Mouse (Mus musculus) right cerebral cortex, adult 18-20 months (tissue): ENCODE results near the gene Ephb2.

Experiments
- DNase-seq: peaks from one replicate; pipeline ENCODE4 v3.0.0; 2022; ENCODE audit warnings: mixed read lengths

Ephb2 gene

DNA sequence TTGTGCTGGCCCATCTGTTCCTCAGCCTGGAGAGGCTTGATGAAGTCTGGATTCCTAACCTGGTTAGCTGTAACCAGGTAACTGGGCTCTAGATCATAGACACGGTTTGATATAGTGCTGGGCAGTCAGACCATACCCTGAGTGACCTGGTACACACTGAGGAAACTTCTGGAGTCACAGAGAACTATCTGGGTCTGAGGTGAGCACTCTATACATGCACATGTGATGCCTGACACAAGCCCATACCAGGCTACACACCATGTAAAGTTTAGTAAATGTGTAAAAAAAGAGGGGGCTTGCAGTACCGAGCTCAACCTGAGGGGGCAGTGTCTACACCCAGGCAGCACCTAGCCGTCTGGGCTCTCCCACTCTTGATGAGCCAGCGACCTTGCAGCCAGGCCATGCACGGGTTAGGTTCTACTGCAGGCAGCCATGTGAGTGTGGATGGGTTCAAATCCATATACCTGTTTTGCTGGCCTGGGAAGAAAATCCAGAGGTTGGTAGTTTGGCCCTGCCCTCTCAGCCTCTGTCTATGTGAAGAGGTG is 139.3 kb downstream of the Ephb2 start:
- DNase-seq: peak; percentile 33

DNA sequence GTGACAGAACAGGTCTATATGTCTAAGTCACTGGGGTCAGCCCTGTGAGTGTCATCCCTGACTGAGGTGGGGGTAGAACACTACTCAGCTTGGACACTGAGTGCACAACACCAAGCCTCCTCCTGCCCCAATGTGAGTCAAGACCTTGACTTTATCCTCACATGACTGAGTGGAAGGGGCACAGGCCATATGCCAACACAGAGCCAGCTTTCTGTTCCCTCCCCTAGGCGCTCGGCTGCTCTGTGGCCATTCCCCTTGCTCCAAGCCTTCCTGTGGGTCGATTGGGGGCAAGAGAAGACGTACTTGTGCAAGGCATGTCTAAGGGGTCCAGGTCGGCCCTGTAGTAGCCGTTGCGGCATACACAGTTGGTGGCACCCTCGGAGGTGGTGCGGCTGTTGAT is 140.1 kb downstream of the Ephb2 start:
- no peak for DNase-seq

DNA sequence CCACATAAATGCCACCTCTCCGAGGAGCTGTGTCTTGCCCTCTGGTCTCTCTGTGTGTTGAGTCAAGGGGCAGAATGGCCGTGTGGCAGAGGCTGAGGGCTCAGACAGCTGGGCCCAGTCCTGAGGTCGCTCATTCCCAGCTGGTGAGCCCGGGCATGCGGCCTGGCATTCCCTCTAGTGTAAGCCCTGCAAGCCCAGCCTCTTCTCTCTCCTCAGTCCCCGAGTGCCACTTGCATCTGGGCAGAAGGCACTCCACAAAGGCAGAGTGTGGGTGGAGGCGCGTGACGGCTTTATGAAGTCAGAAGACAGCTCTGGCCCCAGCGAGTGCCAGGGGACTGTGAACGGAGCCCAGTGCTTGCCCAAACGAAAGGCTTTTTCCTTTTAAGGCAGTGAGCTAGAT is 145.8 kb downstream of the Ephb2 start:
- DNase-seq: peak; percentile 82

DNA sequence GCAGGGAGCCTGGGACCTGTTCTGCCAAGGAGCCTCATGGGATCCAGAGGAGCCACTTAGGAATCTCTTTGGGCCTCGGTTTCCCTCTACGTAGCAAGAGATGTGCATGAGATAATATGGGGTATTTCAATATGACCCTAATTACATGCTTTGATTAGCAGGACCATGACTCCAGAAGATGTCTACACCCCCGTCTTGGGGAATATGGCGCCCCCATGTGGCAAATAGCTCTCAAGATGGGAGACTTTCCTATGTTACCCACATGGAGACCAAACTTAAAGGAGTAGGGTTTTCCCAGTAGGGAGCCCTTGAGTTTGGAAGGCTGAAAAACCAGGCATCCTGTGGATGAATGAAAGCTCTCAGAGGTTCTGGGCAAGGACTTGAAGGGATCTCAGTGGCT is 147.7 kb downstream of the Ephb2 start:
- no peak for DNase-seq

DNA sequence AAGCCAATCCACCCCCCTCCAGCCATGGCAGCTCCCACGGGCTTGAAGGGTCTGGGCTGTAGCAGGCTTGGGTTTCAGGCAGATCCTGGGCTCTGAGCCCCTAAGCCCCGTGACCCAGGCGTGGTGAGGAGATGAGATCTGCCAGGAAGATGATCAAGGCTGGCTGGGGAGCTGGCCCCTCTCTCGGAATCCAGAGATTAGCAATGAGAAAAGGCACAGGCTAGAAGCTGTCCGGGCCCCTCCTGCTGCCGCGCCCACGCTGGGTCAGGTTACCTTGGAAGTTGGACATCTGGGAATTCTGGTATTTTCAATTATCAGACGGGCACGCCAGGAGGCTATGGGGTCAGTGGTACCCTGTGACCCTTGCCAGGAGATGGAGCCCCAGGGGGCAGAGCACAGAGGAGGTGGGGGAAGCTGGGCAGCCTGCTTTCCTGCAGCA is 150.3 kb downstream of the Ephb2 start:
- no peak for DNase-seq

DNA sequence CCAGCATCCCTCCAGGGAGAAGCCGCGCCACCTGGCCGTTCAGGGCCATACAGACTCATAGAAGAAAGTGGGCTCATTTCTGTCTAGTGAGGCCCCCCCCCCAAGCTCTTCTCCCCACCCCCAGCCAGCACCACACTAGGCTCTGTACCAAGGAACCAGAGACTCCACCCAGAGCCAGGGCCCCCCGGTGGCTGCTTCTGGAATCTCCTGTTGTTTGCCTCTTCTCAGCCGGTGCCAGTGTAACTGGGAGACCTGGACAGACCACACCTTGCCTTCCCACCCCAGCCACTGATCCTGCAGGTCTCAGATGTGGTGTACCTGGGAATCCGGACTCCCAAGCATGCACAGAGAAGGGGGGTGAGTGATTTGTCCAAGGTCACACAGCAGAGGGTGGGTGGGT is 151.3 kb downstream of the Ephb2 start:
- no peak for DNase-seq

DNA sequence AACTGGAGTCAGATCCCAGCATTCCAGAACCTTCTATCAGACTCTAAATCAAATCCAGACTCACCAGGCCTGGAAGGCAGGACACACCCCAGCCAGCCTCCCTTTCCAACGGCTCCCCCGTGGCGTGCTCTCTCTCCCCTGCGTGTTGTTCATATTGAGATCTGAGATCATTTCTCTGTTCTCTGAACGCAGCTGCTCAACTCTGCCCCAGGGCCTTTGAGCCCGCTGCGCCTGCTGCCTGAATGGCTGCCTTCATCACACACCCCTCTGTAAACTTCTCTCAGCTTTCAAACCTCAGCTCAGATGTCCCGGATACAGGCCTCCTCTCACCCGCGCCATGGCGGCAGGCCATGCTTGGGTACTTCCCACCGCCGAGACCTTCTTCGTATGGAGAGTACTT is 155.1 kb downstream of the Ephb2 start:
- no peak for DNase-seq

DNA sequence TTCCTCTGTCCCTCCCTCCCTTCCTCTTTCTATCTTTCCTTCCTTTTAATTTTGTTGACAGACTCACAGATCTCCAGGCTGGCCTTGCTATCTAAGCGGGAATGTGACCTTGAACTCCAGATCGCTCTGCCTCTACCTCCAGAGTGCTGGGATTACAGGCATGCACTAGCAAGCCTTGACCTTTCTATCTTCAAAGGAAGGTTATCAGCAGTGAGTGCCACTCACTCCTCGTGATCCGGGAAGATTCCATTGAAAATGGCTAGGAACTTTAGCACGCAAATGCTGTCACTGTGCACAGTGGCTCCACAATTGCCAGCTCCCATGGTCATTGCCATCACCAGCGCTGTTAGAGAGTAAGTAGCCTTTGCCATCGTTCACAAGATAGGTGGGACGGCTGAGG is 156.6 kb downstream of the Ephb2 start:
- DNase-seq: no peak

DNA sequence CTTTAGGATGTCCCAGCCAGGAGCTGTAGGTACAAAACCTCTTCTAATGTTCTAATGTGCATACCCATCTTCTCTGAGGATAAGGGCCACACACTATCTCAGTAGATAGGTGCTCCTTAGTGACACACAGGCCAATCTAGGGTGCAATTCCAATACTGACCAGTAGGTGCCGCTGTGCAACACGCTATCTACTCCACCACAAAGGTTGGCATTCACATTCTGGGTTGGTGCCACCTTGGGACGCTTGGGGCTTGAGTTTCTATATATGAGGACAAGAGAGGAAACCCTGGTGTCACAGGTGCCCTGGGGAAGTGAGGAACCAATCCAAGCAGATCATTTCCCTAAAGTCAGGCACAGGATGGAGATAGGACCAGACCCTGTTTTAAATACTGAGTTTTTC is 157.3 kb downstream of the Ephb2 start:
- DNase-seq: peak; percentile 82

DNA sequence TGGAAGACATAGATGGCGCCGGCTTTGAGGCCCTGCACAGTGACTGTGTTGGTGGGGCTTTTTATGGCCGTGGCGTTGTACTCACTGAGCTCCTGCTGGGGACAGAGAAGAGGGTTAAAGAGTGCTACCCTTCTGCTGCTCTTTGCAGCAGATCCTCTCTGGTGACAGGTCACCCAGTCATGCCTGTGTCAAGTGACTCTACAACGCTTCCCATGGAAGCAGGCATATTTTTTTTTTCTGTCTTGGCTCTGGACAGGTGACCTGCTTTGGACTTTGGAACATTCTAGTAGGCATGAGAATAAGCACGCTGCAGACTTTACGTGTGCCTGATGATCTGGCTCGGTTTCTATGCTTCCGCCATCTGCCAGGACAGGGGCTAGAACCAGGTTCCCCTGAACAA is 160.3 kb downstream of the Ephb2 start:
- DNase-seq: no peak

DNA sequence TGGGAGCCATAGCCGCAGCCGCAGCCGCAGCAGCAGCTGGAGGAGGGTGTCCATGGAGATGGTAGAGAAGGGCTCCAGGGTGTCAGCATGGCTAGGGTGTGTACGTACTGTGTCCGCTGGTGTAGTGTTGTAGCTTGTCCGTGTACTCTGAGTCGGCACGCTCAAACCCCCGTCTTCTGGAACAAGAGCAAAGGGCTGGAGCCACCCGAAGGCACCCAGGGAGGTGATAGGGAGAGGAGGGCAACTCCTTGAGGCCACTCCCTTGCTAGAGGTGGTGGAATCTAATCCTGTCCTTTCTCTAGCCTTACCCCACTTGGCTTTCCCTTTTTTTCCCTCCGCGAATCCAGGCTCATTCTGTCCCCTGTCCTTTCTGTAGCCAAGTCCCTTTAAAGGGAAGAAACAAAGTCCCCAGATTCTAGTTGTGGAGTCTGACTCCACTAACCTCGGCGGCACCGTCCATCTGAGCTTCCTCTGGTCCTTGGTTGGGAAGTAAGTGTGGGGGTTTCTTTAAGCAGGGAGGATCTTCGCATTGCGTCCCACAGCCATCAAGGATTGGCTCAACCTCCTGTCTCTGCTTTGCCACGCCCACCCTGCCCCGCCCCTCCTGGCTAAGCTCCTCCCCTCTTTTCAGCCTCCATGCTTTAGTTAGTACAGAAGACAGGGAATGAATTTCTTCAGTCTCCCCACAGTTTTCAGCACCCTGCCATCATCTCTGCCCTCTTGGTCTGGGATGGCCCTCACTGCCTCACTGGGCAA is 163.3 kb downstream of the Ephb2 start:
- no peak for DNase-seq

DNA sequence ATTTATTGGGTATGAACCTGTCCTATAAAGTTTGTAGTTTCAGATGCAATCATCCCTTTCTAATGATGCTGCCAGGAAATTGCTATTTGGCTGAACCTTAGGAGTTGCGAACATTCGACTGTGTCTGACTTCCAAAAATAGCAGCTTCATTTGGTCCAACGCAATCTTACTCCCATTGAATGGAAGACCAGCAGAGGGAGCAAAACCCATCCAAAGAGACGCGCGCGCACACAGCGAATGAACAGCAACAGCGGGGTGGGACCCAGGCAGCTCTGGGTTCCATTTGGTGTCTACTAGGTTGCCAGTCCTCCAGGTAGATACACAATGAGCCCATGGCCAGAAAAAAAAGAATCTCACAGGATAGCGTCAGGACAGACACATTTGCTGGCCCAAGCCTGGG is 168.0 kb downstream of the Ephb2 start:
- DNase-seq: no peak

DNA sequence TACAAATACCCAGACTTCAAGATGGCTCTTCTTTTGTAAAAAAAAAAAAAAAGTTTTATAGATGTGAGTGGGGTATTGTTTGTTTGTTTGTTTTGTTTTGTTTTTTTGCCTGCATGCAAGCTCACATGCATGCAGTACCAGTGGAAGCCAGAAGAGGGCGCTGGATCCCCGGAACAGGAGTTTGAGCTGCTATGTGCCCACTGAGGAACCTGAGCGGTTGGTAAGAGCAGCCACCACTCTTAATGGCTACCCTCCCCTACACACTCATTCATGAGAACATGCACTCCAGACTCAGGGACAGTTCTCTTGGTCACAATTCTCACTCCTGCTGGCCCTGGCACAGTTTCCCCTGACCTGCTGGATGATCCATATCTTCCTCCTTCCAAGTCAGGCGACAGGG is 169.8 kb downstream of the Ephb2 start:
- DNase-seq: no peak

DNA sequence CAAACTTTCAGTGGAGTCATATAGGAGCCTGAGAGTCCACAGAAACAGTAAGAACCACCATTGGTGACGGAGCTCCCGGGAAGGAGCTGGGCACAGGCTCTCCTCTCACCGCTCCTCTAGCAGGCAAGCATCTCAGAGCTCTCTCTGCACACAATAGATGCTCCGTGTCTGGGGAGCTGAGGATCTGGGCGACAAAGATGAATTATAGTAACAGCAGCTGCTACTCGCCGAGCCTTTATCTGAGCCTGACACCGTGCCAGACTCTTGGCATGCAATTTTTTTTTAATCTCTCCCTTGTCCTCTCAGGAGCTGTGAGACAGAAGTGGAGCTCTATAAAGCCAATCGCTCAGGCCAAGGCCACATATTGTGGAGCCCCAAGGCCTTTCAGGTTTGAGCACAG is 170.7 kb downstream of the Ephb2 start:
- peak; percentile 54 for DNase-seq

DNA sequence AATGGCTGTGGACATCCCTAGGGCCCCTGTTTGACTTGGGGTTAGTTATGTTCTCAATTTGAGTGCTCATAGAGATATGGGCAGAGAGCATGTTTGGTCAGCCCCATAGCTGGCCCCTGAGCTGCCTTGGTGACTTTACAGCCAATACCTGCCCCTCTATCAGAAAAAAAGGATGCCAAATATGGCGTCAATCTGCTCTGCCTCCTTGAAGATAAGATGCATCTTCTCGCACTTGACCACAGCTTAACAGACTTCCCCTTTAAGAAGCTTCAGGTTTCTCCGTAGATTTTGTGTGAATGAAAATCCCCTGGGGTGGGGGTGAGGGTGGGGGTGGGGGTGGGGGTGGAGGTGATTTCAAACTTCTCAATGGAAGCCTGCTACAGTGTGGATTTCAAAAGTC is 177.9 kb downstream of the Ephb2 start:
- DNase-seq: no peak

DNA sequence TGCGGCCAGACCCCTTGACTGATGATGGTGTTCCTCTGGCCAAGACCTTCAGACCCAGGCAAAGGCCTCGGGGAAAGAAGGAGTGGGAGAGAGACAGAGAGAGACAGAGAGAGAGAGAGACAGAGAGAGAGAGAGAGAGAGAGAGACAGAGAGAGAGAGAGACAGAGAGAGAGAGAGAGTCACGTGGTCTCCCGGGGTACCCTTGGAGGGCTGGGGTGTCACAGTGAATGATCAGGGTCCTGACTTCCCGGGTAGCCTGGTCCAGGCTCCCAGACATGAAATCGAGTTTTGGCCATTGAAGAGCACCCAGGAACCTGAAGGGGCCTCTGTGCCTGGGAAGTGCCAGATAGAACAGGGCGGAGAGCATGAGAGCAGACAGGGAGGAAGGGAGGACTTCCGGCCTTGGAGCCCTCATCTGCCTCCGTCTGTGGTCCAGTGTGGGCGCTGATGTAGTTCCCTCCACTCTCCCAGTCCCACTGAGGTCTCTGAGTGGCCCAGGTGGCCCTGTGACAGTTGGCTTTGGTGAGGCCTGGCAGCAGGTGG is 182.0 kb downstream of the Ephb2 start:
- no peak for DNase-seq

DNA sequence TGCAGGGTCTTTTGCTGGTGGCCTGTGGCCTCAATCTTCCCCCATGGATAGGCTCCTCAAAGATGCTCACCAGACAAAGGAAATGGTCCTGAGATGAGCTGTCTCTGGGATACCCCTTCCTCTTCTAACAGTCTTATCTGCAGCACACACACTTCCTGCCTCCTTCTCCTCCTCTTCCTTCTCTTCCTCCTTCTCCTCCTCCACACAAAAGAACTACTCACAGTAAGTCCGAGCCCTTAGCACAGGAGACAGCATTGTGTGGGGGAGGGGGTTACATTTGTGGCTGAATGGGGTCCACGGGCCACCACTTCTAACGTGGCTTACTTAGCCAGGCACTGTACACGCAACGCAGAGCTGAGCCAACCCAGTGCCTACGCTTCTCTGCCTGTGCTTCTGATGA is 182.8 kb downstream of the Ephb2 start:
- no peak for DNase-seq

DNA sequence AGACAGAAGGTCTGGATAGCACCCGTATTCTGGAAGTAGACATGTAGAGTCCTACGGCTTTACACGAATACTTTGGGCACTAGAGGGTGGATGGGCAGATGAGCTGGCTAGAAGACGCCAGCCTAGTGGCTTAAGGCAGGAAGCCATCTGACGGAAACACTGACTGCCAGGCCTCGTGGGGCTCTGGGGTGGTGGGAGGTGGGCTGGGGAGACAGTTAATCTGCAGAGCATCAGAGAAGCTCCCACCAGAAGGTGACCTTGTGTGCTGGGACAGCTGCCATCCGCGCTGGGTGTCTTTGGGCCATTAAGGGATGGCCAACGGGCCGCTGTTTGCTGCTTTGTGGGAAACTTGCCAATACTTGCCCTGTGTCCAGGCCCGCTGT is 183.3 kb downstream of the Ephb2 start:
- DNase-seq: no peak

DNA sequence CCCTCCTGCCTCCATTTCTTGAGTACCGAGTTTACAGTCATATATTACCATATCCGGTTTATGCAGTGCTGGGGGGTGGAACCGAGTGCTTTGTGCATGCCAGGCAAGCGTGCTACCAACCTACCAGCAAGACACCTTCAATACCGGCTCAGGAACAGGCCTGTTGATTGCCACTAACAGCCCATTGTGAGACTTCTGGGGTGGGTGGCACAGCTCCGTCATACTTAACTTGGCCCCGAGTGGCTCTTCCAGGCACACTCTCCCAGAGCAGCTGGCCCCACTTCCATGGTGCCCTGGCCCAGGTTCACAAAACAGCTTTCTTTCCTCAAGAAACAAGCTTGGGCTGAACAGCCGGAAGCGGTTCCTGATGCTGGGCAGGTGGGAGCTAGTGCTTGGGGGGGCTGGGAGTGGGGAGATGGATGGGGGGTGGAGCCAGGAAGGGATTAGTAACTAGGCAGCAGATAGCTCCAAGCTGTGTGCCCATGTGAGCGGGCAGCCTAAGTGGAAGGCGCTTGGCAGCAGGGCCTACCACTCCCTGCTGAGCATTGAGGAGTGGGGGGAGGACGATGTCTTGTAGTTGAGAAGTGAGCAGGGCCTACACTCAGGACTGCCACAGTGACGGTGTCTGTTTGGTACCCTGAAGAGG is 183.8 kb downstream of the Ephb2 start:
- no peak for DNase-seq

DNA sequence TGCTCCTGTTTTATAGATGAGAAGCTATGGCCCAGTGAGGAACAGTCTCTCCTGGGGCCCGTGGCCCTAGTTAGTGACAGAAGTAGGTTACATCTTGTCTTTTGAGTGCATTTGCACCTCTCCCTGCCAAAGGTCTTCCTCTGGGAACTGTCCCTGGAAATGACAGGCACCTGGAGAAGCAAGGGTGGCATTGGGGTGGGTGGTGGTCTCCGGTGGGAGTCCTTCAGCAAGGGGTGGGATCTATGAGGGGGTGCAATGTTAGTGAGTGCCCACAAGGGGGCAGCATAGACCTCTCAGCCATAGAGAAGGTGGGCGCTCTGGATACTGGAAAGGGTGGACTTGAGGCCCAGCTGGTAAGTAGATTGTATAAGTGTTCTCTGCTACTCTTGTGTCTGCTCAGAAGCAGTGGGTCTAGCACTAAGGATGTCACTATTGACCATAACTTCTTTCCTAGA is 184.4 kb downstream of the Ephb2 start:
- DNase-seq: no peak

DNA sequence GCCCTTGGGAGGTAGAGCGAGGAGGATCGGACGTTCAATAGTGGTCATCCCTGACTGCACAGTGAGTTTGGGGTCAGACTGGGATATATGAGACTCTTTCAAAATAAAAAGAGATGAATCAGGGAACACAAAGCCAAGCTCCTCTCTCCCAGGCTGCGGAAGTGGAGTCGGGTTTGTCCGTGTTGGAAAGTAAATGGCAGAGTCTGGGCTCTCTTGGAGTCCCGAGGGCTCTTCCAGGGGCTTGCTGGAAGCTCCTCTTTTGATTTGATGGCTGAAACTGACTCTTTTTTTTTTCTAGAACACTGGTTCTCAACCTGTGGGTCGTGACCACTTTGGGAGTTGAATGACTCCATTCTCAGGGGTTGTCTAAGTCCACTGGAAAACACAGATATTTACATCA is 185.5 kb downstream of the Ephb2 start:
- DNase-seq: no peak

DNA sequence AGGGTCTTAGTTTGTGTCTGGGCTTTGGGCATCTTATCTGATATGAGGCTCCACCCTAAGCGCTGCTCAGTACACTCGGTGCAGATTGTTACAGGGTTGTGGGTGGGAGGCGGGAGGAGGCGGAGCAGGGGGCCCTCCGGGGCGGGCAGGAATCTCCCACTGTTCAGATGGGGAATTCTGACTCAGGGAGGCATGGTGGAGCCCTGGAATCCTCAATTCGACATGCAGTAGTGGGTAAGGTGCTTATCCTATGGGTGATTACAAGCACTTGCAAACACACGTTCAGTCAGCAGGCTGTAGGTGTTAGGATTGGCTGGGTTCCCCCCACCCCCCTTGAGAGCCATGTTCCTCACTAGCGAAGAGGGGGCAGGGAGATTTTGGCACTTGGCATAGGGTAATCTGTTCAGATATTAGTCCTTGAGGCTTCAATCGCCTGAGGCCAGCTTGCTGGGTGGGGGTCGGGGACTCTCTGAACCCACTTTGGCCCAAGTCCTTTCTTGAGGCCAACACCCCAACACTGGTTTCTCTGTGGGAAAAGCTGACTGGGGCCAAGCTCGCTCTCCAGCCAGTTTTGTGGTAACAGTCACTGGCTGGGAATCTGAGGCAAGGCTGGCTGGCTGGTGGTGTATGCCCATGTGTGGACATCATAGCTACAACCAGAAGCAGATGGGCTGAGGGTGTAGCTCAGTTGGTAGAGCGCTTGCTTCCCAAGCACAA is 186.2 kb downstream of the Ephb2 start:
- no peak for DNase-seq

DNA sequence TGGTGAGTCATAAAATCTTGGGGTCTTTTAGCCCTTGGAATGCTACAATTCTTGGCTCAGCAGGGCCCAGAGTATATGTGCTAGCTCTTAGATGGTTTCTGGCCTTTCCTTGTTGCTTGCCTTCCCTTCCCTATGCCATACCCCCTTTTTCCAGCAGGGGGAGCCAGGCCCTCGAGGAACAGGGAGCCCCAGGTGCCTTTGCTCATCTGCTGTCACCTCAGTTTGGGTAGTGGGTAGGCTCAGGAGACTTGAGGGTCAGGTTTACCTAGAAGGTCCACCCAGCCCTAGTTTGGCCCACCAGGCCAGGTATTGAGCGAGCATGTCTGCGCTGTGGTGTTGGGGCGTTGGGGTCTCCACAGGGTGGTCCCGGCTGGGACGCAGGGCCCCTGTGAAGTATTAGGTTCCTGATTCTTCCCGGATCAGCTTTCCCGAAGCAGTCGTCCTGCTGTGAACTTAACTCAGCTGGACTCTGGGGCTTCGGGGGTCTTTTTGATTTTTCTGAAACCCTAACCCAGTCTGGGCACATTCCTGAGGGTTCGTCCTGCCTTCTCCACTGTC is 186.8 kb downstream of the Ephb2 start:
- DNase-seq: peak; percentile 79
